Mouse (Mus musculus): ENCODE data around the gene Ndel1. TPM values are rescaled to one million over a fixed set of nuclear protein-coding genes. Genes with fewer than 3 reads are reported as not detected.

The Ndel1 gene
- polyA plus RNA-seq, 2 experiments from 2014 or later: 31.4 to 37.2 TPM

DNA sequence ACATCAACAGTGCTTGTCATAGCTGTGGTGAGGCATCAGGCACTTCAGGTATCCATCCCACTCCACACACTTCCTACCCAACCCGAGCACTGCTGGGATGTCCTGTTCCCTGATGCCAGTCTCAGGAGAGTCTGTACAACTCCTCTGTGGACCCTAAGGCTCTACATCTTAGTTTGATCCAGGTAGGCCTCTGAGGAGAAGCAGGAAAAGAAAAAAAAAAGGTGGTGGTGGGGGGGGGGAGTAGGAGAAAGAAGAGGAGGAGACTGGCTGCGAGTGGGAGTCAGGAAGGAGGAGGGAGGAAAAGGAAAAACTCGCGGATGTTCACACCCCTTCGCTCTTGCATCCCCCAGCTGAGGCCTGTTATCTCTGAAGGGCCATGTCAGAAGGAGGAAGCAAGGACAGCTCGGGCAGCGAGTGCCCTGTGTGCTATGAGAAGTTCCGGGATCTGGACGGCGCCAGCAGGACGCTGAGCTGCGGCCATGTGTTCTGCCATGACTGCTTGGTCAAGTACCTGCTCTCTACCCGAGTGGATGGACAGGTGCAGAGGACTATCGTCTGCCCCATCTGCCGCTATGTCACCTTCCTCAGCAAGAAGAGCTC, 20.7 kb upstream of the Ndel1 start:
- ATAC-seq: no peak

DNA sequence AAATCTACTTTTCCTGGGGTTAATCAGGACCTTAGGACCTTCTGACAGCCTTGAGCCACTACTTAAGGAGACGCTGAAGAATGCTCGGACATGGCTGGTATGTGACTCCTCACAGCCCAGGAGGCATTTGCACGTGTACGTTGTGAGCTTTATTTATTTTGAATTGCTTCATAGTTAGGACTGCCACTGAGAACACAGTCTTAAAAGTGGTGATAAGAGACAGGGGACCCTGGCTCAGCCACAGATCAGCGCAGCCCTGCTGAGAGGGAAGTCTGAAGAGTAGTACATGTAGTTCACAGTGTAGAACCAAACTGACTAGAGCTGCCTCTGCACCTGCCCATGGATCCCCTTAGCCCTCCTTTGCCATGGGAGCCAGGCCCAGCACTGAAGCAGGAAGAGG, 20.2 kb upstream of the Ndel1 start:
- ATAC-seq: no peak

GRCm38 (mm10) chr11:68890625-68891024, 19.0 kb upstream of the Ndel1 start:
- no peak for ATAC-seq

DNA sequence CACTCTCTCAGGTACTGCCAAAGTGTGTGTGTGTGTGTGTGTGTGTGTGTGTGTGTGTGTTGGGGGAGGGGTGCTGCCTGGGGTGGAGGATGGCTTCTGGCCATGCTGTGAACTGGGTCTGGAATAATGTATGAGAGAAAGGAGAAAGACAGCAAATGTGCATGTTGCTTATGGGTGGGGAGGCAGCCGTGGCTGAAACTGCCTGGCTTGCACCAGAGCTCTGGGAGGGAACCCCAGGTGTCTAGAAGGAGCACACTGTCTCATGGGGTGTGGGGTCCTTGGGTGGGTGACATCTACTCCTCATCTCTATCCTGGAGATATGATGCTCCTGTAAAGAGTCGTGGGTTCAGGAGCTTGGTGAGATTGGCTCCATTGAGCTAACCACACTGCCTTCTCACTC, 17.0 kb upstream of the Ndel1 start:
- no peak for ATAC-seq

DNA sequence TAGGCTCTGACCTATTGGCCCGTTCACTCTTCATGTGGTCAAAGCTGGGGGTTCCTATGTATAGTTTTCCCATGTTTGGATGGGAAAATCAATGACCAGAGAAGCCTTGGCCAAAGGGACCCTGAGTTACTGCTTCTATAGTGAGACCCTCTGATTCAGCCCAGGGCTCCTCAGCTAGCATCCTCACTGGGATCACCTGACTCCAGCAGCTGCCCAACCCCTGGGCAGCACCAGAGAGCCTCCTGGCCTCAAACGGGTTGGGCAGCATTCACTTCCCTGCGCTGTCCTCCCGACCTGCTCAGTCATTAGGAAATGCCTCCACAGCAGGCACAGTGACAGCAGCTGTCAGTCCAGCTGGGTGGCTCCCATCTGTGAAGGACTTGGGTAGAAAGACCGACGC, 16.6 kb upstream of the Ndel1 start, which contains the start of gene Rnf222:
Gene Rnf222, plus strand, starts transcription at position 301 of the 400 bp plus-strand sequence.
- no peak for ATAC-seq

DNA sequence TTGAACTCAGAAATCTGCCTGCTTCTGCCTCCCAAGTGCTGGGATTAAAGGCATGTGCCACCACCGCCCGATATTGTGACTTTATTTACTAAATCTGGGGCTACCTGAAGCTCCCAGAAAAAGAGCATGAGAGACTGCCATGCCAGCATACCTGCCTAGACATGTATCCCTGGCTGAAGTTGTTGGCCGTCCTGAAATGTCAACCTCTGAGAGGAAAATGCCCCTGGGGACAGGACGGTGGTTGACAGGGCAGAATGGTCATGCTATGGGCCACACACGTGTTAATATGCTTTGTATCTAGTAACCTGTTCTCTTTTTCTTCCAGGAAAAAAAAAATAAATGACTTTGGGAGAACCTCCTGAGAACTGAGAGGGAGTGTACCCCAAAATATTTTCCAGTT, 14.4 kb upstream of the Ndel1 start:
- no peak for ATAC-seq

DNA sequence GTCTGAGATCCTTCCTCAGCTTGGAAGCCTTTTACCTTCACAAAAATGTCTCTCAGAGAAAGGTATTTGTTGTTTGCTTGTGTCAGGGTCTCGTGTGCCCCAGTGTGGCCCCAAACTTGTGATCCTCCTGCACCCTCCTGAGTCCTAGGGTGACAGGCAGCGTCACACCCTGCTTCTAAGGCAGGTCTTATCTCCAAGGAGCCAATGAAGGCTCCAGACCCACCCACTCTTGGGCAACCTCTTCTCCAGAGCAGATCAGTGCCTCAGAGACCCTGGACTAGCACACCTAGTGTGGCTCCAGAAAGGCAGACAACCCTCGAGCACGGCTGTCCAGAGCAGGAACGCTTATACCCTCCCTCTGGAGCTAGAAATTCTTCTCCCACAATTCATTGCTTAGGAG, 12.7 kb upstream of the Ndel1 start:
- no peak for ATAC-seq

DNA sequence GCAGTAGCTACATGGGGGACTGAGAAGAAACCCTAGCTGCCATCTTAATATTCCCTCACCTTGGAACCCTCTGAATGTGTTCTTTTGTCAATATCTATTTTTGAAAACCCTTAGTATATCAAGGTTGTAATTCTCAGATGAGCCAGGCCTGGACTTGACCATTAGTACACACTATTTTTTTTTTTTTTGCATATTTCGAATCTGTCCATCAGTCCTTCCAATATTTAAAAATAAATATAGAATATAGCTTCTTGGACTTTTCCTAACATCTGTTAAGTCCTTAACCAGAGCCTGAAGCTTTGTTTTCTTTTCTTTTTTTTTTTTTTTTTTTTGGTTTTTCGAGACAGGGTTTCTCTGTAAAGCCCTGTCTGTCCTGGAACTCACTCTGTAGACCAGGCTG, 12.2 kb upstream of the Ndel1 start:
- ATAC-seq: no peak

DNA sequence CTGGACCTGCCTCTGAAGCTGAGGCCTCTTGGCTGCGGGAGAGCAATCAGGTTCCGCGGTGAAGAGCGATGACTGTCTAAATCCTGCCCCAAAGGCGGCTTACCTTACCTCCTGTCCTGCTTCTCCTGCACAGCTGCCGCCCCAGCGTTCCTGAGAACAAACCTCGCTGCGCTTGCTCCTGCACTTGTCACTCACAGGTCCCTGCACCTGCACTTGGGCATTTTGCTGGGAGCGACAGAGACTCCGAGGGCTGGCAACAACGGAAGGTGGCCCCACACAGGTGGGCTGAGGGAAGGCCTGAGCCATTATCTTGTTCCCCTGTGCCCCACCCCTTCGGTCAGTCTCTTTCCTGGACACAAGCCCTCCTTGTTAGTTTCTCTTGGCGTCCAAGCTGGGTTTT, 10.4 kb upstream of the Ndel1 start:
- no peak for ATAC-seq

- no peak for ATAC-seq
Observed at GRCm38 (mm10) chr11:68878811-68879210, 7.2 kb upstream of the Ndel1 start.

DNA sequence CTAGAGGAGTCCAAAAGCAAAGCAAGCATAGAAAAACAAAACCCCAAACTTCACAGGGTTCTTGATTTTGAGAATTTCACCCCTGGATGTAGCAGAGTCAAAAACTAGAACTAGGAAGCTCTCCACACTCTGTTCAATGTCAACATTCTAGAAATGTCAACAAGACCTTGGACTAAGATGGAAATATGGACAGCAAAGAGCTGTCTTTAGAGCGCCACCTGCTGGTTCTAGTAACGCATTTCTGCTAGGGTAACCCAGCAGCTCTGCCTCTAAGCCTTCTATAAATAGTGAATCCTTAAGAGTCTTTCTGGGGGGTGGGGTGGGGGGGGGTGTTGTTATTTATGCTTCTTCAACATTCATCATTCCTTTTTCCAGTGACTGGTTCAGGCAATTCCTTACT, 3.2 kb upstream of the Ndel1 start:
- no peak for ATAC-seq

DNA sequence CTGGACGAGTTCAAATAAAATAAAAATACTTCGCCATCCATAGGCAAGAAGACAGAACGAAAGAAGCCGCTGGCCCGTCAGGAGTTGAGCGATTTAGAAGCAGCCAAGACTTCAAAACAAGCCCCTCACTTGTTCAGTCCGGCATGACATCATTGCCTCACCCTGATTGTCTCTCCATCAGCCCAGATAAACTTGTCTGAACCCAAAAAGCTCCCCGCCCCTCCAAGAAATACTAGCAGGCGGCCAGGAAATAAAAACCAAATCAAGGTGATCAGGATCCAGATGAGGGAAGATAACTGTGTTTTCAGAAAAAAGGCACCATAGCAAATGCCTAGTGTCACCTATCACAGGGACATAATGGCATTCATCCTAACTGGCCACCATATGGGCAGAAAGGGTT, 381 bp downstream of the Ndel1 start:
- no peak for ATAC-seq

DNA sequence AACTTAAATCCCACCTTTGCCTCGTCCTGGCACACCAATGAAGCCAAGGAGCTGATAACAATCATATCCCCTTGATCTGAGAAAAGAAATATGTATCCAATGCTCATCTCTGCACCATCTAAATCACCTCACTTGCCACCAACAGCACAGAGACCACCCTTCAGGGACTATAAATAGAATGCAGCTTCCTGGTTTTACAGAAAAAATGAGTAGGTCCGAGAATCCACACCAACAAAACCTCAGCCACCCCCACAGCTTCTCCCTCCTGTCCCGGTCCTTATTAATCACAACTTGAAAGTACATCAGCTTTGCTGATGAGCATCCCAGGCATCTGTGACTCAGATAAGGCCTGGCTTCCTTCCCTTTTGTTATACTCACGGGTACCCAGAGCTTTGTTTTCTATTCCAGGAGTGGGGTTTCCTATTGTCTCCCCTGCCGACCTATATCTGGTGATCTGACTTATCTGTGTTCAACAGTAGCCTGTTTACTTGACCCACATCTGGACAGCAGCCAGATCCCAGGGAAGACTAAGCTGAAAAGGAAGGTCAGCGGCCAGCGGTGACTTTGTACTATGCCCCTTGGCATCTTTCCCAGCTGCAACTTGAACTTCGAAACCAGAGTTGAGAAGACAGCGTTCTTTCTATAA, 7.0 kb downstream of the Ndel1 start:
- no peak for ATAC-seq

DNA sequence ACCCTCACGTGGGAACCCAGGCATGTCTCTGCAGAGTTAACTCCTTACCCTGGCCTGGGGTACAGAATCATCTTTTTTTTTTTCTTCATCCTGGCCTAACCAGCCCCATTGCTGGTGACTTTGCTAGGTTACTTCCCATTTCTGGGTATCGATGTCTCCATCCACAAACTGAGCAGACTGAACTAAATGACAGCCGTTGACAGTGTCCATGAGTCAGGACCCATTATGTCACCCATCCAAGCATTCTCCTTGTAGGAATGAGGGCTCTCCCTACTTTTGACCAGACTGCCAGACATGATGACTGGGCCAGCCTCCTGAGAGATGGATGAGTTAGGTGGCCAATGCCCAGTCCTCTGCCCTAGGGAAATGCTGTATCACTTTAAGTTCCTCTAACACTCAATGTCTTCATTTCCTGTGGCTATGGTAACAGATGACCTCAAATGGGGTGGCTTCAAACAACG, 8.0 kb downstream of the Ndel1 start:
- ATAC-seq: no peak

- ATAC-seq: no peak
Observed at GRCm38 (mm10) chr11:68862260-68862659, 9.4 kb downstream of the Ndel1 start.

DNA sequence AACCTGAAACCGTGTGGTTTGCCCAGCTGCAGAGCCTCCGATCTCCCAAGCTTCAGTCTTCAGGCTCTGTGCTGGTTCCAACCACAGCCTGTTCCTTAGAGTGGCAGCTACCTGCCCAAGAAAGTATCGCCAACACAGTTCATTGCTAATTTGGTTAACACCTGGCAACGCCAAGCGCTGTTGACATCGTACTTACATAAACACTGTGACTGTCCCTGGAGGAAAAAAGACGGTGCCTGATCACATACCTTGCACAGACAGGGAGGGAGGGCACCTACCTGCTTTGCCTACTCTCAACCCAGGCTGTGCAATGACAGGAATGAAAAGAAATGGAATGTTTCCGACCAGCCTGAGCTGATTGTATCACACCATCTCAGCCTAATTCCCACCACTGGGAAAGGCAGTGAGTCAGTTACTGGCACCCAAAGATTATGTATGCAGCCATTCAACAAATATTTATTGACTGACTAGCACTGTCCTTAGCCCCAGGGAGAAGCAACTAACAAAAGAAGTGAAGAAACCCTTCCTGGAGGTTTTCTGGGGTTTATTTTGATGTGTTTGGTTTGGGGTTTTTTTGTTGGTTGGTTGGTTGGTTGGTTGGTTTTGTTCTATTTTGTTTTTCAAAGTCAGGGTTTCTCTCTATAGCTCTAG, 11.6 kb downstream of the Ndel1 start:
- no peak for ATAC-seq

- ATAC-seq: no peak
Observed at GRCm38 (mm10) chr11:68857329-68857728, 14.3 kb downstream of the Ndel1 start.

- ATAC-seq: no peak
Observed at GRCm38 (mm10) chr11:68854621-68855020, 17.0 kb downstream of the Ndel1 start.

DNA sequence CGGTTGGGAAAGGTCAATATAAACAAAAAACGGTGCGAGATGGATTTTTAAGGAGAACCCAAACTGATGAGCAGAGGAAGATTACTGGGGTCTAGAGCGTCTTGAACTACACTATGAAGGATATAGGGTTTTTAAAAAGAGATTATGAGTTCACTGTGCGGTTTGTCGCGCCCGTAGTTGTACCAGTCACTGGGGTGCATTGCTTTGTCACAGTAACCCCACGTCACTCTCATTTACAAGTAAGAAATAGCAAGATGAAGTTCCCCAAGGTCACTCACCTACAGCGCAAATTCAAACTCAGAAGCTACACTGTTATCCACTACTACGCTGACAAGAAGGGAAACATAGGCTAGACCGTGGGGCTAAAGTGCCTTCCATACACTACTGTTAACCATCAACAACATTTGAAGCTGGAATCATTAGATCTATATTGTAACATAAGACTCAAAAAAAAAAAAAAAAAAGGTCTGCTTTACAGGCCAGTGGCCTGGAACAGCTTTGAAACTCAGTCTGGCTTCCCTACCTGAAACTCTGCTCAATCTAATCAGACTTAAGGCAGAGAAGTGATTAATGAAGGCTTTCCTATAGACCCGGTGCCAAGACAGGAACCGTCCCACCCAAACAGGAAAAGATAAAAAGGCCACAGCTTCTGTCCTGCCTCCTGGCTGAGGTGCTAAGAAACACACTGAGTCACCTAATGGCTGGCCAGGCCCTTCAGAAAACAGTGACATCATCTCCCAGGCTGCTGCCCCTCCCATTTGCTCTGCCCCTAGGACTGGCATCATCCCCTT, 17.9 kb downstream of the Ndel1 start:
- ATAC-seq: no peak

- ATAC-seq: peak; percentile 89
Observed at GRCm38 (mm10) chr11:68852932-68853409, 18.7 kb downstream of the Ndel1 start.

- ATAC-seq: peak; percentile 13
Observed at GRCm38 (mm10) chr11:68852486-68852901, 19.2 kb downstream of the Ndel1 start.

DNA sequence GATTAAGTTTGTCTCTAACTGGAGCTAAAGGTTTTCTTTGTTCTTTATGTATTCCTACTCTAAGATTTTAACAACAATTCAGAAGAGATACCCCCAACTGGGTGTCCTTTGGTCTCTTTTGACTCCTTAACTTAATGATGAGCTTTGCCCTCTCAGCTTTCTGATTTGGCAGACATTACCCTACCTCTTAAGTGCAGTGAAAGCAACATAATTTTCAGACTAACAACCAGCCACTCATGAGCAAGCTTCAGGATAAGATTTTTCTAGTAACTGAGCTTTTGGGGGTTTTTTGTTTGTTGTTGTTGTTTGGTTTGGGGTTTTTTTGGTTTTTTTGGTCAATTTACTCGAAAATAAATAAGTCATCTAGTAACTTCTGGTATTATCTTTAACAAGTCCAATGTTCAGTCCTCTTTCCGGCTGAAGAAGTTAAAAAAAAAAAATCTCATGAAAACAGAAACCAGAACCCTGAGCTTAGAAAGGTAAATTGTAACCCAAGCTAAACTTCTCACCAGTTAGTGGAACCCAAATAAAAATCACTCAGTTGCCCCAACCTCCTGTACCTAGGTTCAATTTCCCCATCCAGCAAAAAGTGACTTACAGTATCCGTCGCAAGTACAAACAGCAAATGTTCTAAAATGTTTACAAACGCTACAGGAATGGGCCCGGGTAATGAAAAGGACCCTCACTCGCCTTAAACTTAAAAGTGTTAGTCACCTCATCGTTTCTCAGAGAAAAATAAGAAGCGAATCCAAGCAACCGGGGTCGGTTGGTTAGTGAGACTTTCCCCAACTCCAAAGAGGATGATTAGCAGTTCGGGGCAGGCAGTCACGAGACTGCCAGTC, 19.8 kb downstream of the Ndel1 start:
- ATAC-seq: no peak
